Mouse (Mus musculus) liver, adult 10 weeks (tissue): Measurements from ENCODE around the gene Mageh1. TPM values are rescaled to one million over a fixed set of nuclear protein-coding genes. Genes with fewer than 3 reads are reported as not detected.

Experiments
- polyA plus RNA-seq: library from polyadenylated mRNA; stranded (reverse); fragments of 350-450 nt; fragmentation: Illumina TruSeq; extraction: RNeasy Lipid Tissue Mini Kit (QIAGEN cat#74804); gene quantifications from one replicate; pipeline ENCODE4 v1.2.3, GENCODE M21; 2014; ENCODE audit warnings: low read depth, low replicate concordance

The Mageh1 gene
- 3.9 TPM for polyA plus RNA-seq

DNA sequence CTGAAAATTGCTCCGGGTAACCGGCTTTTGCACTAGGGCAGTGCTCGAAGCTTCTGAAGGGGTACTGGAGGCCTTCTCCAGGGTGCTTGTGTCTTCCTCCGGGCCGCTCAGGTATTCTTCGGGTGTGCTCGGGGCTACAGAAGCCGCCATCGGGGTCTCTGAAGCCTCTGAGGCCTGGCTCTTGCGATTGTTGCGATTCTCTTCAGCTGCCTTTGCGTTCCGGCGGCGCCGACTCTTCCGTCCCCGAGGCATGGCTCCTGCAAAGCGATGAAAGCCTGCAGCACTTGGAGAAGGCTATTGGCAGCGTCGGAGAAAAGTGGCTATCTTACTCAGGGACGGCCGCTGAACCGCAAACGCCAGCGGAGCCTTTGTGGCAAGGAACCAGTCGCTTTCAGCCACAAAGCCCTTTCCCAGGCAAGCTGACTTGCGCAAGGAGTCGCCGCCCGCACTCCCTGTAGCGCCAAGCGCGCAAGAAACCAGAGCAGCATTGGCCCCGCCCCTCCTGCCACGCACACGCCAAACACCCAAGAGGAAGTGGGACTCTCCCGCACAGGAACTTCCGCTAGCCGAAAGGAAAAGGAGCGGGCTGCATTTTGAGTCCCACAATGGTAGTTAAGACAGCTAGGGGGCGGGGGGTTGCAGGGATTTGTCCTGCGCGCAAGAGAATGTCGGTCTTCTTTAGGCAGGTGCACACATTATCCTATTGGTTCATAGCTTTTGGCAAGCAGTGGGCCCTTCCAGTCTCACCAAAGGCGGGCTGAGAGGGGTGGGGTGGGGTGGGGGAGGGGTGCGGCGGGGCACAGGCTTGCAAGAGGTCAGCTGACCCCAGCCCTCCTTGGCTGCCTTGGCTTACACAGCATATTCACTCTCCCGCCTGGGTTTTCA lies at the start of gene Mageh1:
Gene Mageh1 (minus strand): TSS at position 489 of the 885 bp plus-strand sequence.

DNA sequence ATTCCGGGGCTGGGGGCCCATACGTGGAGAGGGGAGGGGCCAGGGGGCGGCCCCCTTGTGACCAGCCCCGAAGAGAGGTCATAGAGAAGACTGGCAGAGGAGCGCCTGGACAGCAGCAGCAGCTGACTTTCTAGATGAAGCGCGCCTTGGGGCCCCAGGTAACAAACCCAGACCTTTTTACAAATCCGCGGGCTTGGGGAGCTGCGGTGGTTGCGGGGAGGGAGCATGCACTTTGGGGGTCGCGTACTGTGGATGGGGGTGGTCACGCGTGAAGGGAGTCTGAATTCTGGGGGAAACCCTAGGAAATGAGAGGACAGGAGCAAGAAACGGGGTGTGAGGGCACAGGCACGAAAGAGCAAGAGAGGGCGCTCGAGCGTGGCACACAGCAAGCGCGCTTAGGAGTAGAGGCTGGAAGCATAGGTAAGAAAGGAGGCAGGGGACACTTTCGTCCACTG lies 31.0 kb downstream of the Mageh1 start, which contains the start of gene Usp51:
Gene Usp51 (plus strand): TSS at position 83 of the 455 bp plus-strand sequence.

Other genes with a start within 250 kb of the Mageh1 start
- not detected for gene Usp51, start 31.1 kb downstream of the Mageh1 start, polyA plus RNA-seq
- not detected for gene Foxr2, start 81.2 kb upstream of the Mageh1 start, polyA plus RNA-seq
- gene Rragb, start 102.4 kb upstream of the Mageh1 start, polyA plus RNA-seq, result 1.4 TPM
- not detected for gene Klf8, start 199.9 kb upstream of the Mageh1 start, polyA plus RNA-seq